Mouse (Mus musculus) ES-E14 (cell line): Measurements from ENCODE around the gene Sbsn. TPM values are rescaled to one million over a fixed set of nuclear protein-coding genes. Genes with fewer than 3 reads are reported as not detected.

Experiments used
- DNase-seq: peaks from one replicate; pipeline ENCODE4 v3.0.0-alpha.2; 2013; ENCODE audit warnings: low read depth, low spot score
- H3K27ac ChIP-seq: 2 replicates; pipeline ENCODE4 v1.5.1; 2012; ENCODE audit warnings: low read depth, mild to moderate bottlenecking, low read length, moderate library complexity, mixed read lengths; ENCODE audit not compliant: poor library complexity, insufficient read depth, severe bottlenecking
- H3K36me3 ChIP-seq: 2 replicates; pipeline ENCODE4 v1.6.1; 2012; ENCODE audit warnings: mild to moderate bottlenecking, low read length, moderate library complexity, mixed read lengths; ENCODE audit not compliant: control insufficient read depth, poor library complexity, insufficient read depth, severe bottlenecking
- H3K4me1 ChIP-seq, 2 experiments: fragments of 150-350 bp in 1 of 2; sonication (generic) in 1 of 2; 2 replicates each; pipeline ENCODE4 v1.6.1; 2012; ENCODE audit warnings: low read length in 2 of 2, mild to moderate bottlenecking in 1 of 2, mixed read lengths in 1 of 2; ENCODE audit not compliant: control insufficient read depth in 2 of 2, insufficient read depth in 2 of 2, poor library complexity in 1 of 2
- H3K4me3 ChIP-seq, 2 experiments: fragments of 150-350 bp in 1 of 2; sonication (generic) in 1 of 2; 2 replicates each; pipeline ENCODE4 v1.5.1; 2012; ENCODE audit warnings: low read length in 2 of 2, low read depth in 1 of 2, mild to moderate bottlenecking in 1 of 2, mixed read lengths in 1 of 2; ENCODE audit not compliant: insufficient read depth in 1 of 2, poor library complexity in 1 of 2, severe bottlenecking in 1 of 2
- H3K9ac ChIP-seq: 2 replicates; pipeline ENCODE4 v1.6.1; 2012; ENCODE audit warnings: low read depth, mild to moderate bottlenecking, low read length, mixed read lengths; ENCODE audit not compliant: poor library complexity, insufficient read depth, severe bottlenecking
- H3K9me3 ChIP-seq: fragments of 150-350 bp; sonication (generic); 2 replicates; pipeline ENCODE4 v1.6.1; 2012; ENCODE audit warnings: low read depth, mild to moderate bottlenecking, low read length; ENCODE audit not compliant: control insufficient read depth, insufficient read depth
- CHD2 ChIP-seq: IDR thresholded peaks from 2 replicates; pipeline ENCODE4 v1.6.1; 2014; ENCODE audit warnings: mild to moderate bottlenecking, low read depth, low read length, inconsistent platforms
- HCFC1 ChIP-seq: IDR thresholded peaks from 2 replicates; pipeline ENCODE4 v1.6.1; 2012; ENCODE audit warnings: low read length, inconsistent platforms, borderline replicate concordance; ENCODE audit not compliant: insufficient read depth
- MAFK ChIP-seq: IDR thresholded peaks from 2 replicates; pipeline ENCODE4 v1.6.1; 2014; ENCODE audit warnings: mild to moderate bottlenecking, low read depth, low read length, inconsistent platforms; ENCODE audit not compliant: insufficient read depth
- ZC3H11A ChIP-seq: IDR thresholded peaks from 2 replicates; pipeline ENCODE4 v1.6.1; 2012; ENCODE audit warnings: low read depth, mild to moderate bottlenecking, inconsistent platforms, low read length, borderline replicate concordance
- ZNF384 ChIP-seq: IDR thresholded peaks from 2 replicates; pipeline ENCODE4 v1.6.1; 2012; ENCODE audit warnings: low read depth, low read length, inconsistent platforms
- in situ Hi-C, 2 experiments: fragments of 600-800 bp; cut with MboI; formaldehyde crosslinking; loops; one replicate each; pipeline ENCODE4 v1.15.1; 2025; ENCODE audit warnings: low sequenced_read_pairs in 2 of 2, inconsistent platforms in 1 of 2; ENCODE audit not compliant: unreplicated experiment in 2 of 2
- total RNA-seq: library from RNA; depleted of rRNA; stranded (reverse); fragments of 300-350 nt; gene quantifications from 2 replicates; pipeline ENCODE4 v1.2.3, GENCODE M21; 2012

Sbsn gene
- total RNA-seq, 1 experiment, result 20.8 TPM

GRCm38 (mm10) chr7:30717006-30717715 is 34.1 kb upstream of the Sbsn start:
- DNase-seq, result peak; percentile 99
- no peaks in the 10 kb centered on the region for H3K9me3 ChIP-seq
- H3K4me1 ChIP-seq, result peaks cover 0 to 3% of the 10 kb centered on the region in 2 experiments; a peak in 1 of 4 replicates
- no peak for TF ChIP-seq ZC3H11A
- no peak for TF ChIP-seq ZNF384
- no peak for TF ChIP-seq HCFC1
- no peak for TF ChIP-seq CHD2
- no peak for TF ChIP-seq MAFK
- peak overlapping the region; percentile 62 to 77 for H3K4me3 ChIP-seq
- in situ Hi-C loops, result no loop called here
- H3K27ac ChIP-seq, result no peak overlapping the region
- no peaks in the 10 kb centered on the region for H3K36me3 ChIP-seq
- peak overlapping the region; percentile 27 for H3K9ac ChIP-seq

GRCm38 (mm10) chr7:30717716-30718046 is 33.6 kb upstream of the Sbsn start:
- H3K27ac ChIP-seq, result no peak overlapping the region
- H3K9ac ChIP-seq, result no peak overlapping the region
- peaks cover 0 to 3% of the 10 kb centered on the region in 2 experiments; a peak in 1 of 4 replicates for H3K4me1 ChIP-seq
- H3K4me3 ChIP-seq, result peak overlapping the region; percentile 46 to 56; a peak in 3 of 4 replicates
- in situ Hi-C loops, result no loop called here
- TF ChIP-seq HCFC1 (no peak), MAFK (no peak), ZNF384 (no peak), ZC3H11A (no peak), CHD2 (no peak)
- no peaks in the 10 kb centered on the region for H3K9me3 ChIP-seq
- H3K36me3 ChIP-seq, result no peaks in the 10 kb centered on the region
- no peak for DNase-seq

GRCm38 (mm10) chr7:30719669-30720068 is 31.6 kb upstream of the Sbsn start:
- H3K27ac ChIP-seq, result no peak overlapping the region
- no peak overlapping the region for H3K4me3 ChIP-seq
- no peak overlapping the region for H3K9ac ChIP-seq
- H3K9me3 ChIP-seq, result no peaks in the 10 kb centered on the region
- in situ Hi-C loops, result no loop called here
- H3K4me1 ChIP-seq, result peaks cover 0 to 4% of the 10 kb centered on the region in 2 experiments; a peak in 1 of 4 replicates
- no peaks in the 10 kb centered on the region for H3K36me3 ChIP-seq
- TF ChIP-seq ZC3H11A (no peak), ZNF384 (no peak), CHD2 (no peak), HCFC1 (no peak), MAFK (no peak)
- no peak for DNase-seq

- no peak for DNase-seq
- H3K36me3 ChIP-seq, result no peaks in the 10 kb centered on the region
- no peaks in the 10 kb centered on the region for H3K9me3 ChIP-seq
- no peak overlapping the region for H3K27ac ChIP-seq
- TF ChIP-seq ZC3H11A (no peak), HCFC1 (no peak), MAFK (no peak), ZNF384 (no peak), CHD2 (no peak)
- peaks cover 0 to 5% of the 10 kb centered on the region in 2 experiments; a peak in 1 of 4 replicates for H3K4me1 ChIP-seq
- H3K9ac ChIP-seq, result no peak overlapping the region
- no peak overlapping the region for H3K4me3 ChIP-seq
- in situ Hi-C loops, result no loop called here
Measured at GRCm38 (mm10) chr7:30721286-30721685, 30.0 kb upstream of the Sbsn start.
